Mouse (Mus musculus): ENCODE measurements around the gene Spon1. TPM values are rescaled to one million over a fixed set of nuclear protein-coding genes. Genes with fewer than 3 reads are reported as not detected.

Spon1 gene
- polyA plus RNA-seq, 1 experiment from 2014 or later = 35.1 TPM

DNA sequence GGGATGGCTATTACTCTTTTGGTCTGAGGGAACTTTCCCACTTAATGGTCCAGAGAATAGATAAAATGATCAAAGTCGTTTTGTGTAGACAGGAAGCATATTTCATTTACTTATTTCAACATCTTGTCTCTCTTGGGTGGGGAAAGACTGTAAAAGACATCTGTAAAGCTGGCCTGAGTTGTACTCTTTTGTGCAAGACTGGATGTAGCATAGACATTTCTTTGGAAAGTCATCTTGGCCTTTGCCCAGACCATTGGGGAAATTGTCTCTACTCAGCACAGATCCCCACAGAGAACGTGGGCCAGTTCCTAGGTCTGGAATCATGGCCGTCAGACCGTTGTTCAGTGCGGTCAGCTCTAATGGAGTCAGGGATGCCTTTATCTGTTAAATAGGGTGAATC is 112.1 kb downstream of the Spon1 start:
- Histone ChIP-seq H3K9me3 (ENCODE audit: low read length) (no peaks in the 10 kb centered on the region), H3K27ac (ENCODE audit: low read length) (no peak overlapping the region), H3K4me2 (replicated peaks; ENCODE audit: low read depth, low read length) (no peak overlapping the region), H3K27me3 (replicated peaks; ENCODE audit: insufficient read depth, low read length) (no peaks in the 10 kb centered on the region), H3K9ac (replicated peaks; ENCODE audit: low read depth) (no peak overlapping the region), H3K36me3 (ENCODE audit: insufficient read depth, low read length) (no peaks in the 10 kb centered on the region), H3K4me1 (ENCODE audit: insufficient read depth, low read depth, low read length) (no peaks in the 10 kb centered on the region), H3K4me3 (ENCODE audit: low read depth, low read length) (no peak overlapping the region)
- WGBS = 70% methylated on average over 5 of the region's 5 CpGs
- DNase-seq (ENCODE audit: low spot score) (peak; percentile 85), ATAC-seq (peak; percentile 69)
- TF ChIP-seq CTCF (IDR thresholded peaks at IDR 0.05) (no peak), EP300 (IDR thresholded peaks at IDR 0.05) (0 out of 2 replicates have a peak, but pooled peaks have one; percentile 41)

DNA sequence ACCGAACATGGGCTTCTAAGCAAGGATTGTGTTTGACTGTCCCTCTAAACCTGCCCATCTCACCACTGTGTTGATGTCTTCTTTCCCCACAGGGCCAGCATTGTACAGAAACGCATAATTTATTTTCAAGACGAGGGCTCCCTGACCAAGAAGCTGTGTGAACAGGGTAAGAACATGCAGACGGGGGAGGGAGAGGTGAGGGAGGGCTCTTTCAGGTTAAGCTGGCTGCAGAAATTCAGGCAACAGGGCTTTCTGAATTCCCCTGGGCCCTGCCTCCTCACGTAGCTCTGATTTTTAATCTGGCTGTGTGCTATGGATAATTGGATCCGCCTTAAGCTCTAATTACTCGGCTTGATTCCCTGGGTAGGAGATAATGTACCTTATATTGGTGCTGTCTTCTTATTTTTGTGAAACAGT is 113.3 kb downstream of the Spon1 start:
- 77% methylated on average over 7 of the region's 7 CpGs for WGBS

DNA sequence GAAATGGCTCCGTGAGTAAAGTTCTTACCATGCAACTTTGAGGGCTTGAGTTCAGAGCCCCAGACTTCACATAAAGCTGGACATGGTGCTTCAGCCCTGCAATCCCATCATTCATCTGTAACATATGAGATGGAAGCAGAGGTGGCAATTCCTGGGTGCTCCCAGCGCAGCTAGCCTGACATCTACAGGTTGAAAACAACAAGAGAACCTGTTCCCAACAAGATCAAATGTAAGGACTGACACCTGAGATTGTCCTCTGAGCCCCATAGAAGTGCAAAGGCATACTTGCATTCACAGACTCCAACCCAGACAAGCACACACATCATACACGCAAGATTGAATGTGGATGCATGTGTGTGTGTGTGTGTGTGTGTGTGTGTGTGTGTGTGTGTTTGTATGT is 114.2 kb downstream of the Spon1 start:
- no peak for ATAC-seq
- H3K36me3 ChIP-seq (ENCODE audit: insufficient read depth, low read length) = no peaks in the 10 kb centered on the region
- H3K4me1 ChIP-seq (ENCODE audit: insufficient read depth, low read depth, low read length) = no peaks in the 10 kb centered on the region
- no peaks in the 10 kb centered on the region for H3K27me3 ChIP-seq (replicated peaks; ENCODE audit: insufficient read depth, low read length)
- H3K9me3 ChIP-seq (ENCODE audit: low read length) = no peaks in the 10 kb centered on the region
- TF ChIP-seq EP300 (IDR thresholded peaks at IDR 0.05) (no peak), CTCF (IDR thresholded peaks at IDR 0.05) (no peak)
- WGBS = 87% methylated on average over 3 of the region's 3 CpGs
- H3K4me3 ChIP-seq (ENCODE audit: low read depth, low read length) = no peak overlapping the region
- no peak overlapping the region for H3K9ac ChIP-seq (replicated peaks; ENCODE audit: low read depth)
- H3K4me2 ChIP-seq (replicated peaks; ENCODE audit: low read depth, low read length) = no peak overlapping the region
- DNase-seq (ENCODE audit: low spot score) = no peak
- H3K27ac ChIP-seq (ENCODE audit: low read length) = no peak overlapping the region

More for the DNA sequence above, 113.3 kb downstream of the Spon1 start:
- no peak for DNase-seq (ENCODE audit: low spot score)
- Histone ChIP-seq H3K4me2 (replicated peaks; ENCODE audit: low read depth, low read length) (no peak overlapping the region), H3K9ac (replicated peaks; ENCODE audit: low read depth) (no peak overlapping the region), H3K36me3 (ENCODE audit: insufficient read depth, low read length) (no peaks in the 10 kb centered on the region), H3K27me3 (replicated peaks; ENCODE audit: insufficient read depth, low read length) (no peaks in the 10 kb centered on the region), H3K9me3 (ENCODE audit: low read length) (no peaks in the 10 kb centered on the region), H3K4me3 (ENCODE audit: low read depth, low read length) (no peak overlapping the region), H3K4me1 (ENCODE audit: insufficient read depth, low read depth, low read length) (no peaks in the 10 kb centered on the region), H3K27ac (ENCODE audit: low read length) (no peak overlapping the region)
- TF ChIP-seq CTCF (IDR thresholded peaks at IDR 0.05) = no peak
- TF ChIP-seq EP300 (IDR thresholded peaks at IDR 0.05) = no peak
- ATAC-seq = no peak

DNA sequence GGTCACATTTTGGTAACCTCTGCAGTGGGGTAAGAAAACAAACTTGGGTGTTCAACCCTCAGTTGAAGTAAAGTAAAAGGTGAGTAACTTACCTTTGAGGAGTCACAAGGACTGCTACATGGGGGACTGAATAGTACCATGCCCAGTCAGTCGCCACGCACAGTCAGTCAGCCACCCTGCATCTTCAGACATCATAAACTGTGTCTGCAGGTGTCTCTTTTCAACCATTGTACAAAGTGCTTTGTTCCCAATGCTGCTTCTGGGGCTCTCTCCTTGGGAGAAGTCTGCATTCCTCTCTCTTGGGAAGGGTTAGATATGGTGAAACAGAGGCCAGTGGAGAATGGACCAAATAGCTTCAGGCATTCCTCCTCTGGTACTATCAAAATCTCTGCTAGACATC is 125.0 kb downstream of the Spon1 start:
- Histone ChIP-seq H3K9ac (replicated peaks; ENCODE audit: low read depth) (no peak overlapping the region), H3K4me2 (replicated peaks; ENCODE audit: low read depth, low read length) (no peak overlapping the region), H3K27me3 (replicated peaks; ENCODE audit: insufficient read depth, low read length) (no peaks in the 10 kb centered on the region), H3K36me3 (ENCODE audit: insufficient read depth, low read length) (no peaks in the 10 kb centered on the region), H3K4me3 (ENCODE audit: low read depth, low read length) (no peak overlapping the region), H3K9me3 (ENCODE audit: low read length) (no peaks in the 10 kb centered on the region), H3K27ac (ENCODE audit: low read length) (no peak overlapping the region), H3K4me1 (ENCODE audit: insufficient read depth, low read depth, low read length) (no peaks in the 10 kb centered on the region)
- DNase-seq (ENCODE audit: low spot score) = no peak
- ATAC-seq = no peak
- WGBS = 93% methylated on average over 2 of the region's 2 CpGs
- TF ChIP-seq CTCF (IDR thresholded peaks at IDR 0.05) = no peak
- no peak for TF ChIP-seq EP300 (IDR thresholded peaks at IDR 0.05)

DNA sequence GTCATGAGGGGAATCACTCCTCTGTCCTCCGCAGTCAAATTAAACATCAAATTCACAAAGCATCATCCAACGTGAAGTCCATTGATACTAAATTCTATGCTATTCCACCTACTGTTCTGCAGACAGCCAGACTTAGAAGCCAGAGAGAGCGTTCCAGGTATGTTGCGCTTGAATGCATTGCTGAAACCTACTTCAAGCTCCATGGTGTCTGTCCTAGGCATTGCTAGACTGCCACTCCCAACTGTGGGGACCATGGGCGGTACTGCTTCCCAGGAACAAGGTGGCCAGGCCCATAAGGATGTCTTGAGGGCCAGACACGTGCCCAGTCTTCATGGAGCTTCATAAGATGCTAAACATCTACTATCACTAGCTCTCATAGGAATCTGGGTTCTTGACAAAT is 125.7 kb downstream of the Spon1 start:
- TF ChIP-seq EP300 (IDR thresholded peaks at IDR 0.05) = no peak
- no peak for TF ChIP-seq CTCF (IDR thresholded peaks at IDR 0.05)
- Histone ChIP-seq H3K4me3 (ENCODE audit: low read depth, low read length) (no peak overlapping the region), H3K36me3 (ENCODE audit: insufficient read depth, low read length) (no peaks in the 10 kb centered on the region), H3K27me3 (replicated peaks; ENCODE audit: insufficient read depth, low read length) (no peaks in the 10 kb centered on the region), H3K9me3 (ENCODE audit: low read length) (no peaks in the 10 kb centered on the region), H3K27ac (ENCODE audit: low read length) (no peak overlapping the region), H3K4me1 (ENCODE audit: insufficient read depth, low read depth, low read length) (no peaks in the 10 kb centered on the region), H3K4me2 (replicated peaks; ENCODE audit: low read depth, low read length) (no peak overlapping the region), H3K9ac (replicated peaks; ENCODE audit: low read depth) (no peak overlapping the region)
- no peak for ATAC-seq
- 82% methylated on average over 6 of the region's 6 CpGs for WGBS
- no peak for DNase-seq (ENCODE audit: low spot score)

DNA sequence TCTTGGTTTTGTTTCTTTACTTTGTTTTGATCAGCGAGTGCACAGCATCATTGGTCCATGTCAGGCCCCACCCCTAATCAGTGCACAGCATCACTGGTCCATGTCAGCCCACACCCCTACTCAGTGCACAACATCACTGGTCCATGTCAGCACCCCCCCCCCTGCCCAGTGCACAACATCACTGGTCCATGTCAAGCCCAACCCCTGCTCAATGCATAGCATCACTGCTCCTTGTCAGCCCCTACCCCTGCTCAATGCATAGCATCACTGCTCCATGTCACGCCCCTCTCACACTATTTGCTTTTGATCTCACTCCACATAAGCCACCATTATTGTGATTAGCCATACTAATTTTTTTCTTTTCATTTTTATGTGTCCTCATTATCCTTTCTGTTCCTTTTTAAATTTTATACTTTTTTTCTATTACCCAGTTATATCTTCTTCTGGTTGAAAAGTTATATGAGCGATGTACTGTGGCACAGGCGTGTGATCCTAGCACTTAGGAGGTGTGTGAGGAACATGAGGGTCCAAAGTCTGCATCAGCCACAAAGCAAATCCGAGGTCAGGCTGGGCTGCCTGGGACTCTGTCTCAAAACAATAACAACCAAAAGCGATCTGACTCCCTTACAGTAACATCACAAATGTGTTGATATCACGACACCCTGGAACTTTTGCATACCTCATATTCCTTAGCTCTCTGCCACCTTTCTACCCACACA is 128.3 kb downstream of the Spon1 start:
- Histone ChIP-seq H3K4me1 (ENCODE audit: insufficient read depth, low read depth, low read length) (no peaks in the 10 kb centered on the region), H3K4me3 (ENCODE audit: low read depth, low read length) (no peak overlapping the region), H3K9ac (replicated peaks; ENCODE audit: low read depth) (no peak overlapping the region), H3K4me2 (replicated peaks; ENCODE audit: low read depth, low read length) (no peak overlapping the region), H3K27me3 (replicated peaks; ENCODE audit: insufficient read depth, low read length) (no peaks in the 10 kb centered on the region), H3K27ac (ENCODE audit: low read length) (no peak overlapping the region), H3K9me3 (ENCODE audit: low read length) (no peaks in the 10 kb centered on the region), H3K36me3 (ENCODE audit: insufficient read depth, low read length) (no peaks in the 10 kb centered on the region)
- no peak for ATAC-seq
- no peak for DNase-seq (ENCODE audit: low spot score)
- WGBS = 79% methylated on average over 7 of the region's 7 CpGs
- TF ChIP-seq CTCF (IDR thresholded peaks at IDR 0.05) = no peak
- no peak for TF ChIP-seq EP300 (IDR thresholded peaks at IDR 0.05)
